Mouse (Mus musculus) thymus, postnatal 10 days (tissue): Measurements from ENCODE around the gene Snx29.

Experiments
- DNase-seq, 2 experiments: peaks; one replicate each; pipeline ENCODE4 v3.0.0; 2021; ENCODE audit warnings: low spot score in 2 of 2

Snx29 gene

GRCm38 (mm10) chr16:11448696-11449095 is 126.0 kb downstream of the Snx29 start:
- DNase-seq: peak; percentile 6 to 15

GRCm38 (mm10) chr16:11449344-11449743 is 126.6 kb downstream of the Snx29 start:
- no peak for DNase-seq

- DNase-seq: no peak
Observed at GRCm38 (mm10) chr16:11450626-11451025, 127.9 kb downstream of the Snx29 start.

GRCm38 (mm10) chr16:11454871-11455270 is 132.2 kb downstream of the Snx29 start:
- DNase-seq: no peak

- peak in 1 of 2 experiments; percentile 6 for DNase-seq
Observed at GRCm38 (mm10) chr16:11455545-11456140, 132.9 kb downstream of the Snx29 start.

- peak; percentile 21 to 24 for DNase-seq
Observed at GRCm38 (mm10) chr16:11456141-11456645, 133.5 kb downstream of the Snx29 start.

GRCm38 (mm10) chr16:11457136-11457535 is 134.4 kb downstream of the Snx29 start:
- DNase-seq: peak in 1 of 2 experiments; percentile 4

GRCm38 (mm10) chr16:11457609-11458350 is 135.1 kb downstream of the Snx29 start:
- DNase-seq: no peak

- no peak for DNase-seq
Observed at GRCm38 (mm10) chr16:11460210-11460609, 137.5 kb downstream of the Snx29 start.

GRCm38 (mm10) chr16:11461612-11462011 is 138.9 kb downstream of the Snx29 start:
- DNase-seq: peak in 1 of 2 experiments; percentile 11

- DNase-seq: peak; percentile 43 to 70
Observed at GRCm38 (mm10) chr16:11468533-11469179, 145.9 kb downstream of the Snx29 start.

- DNase-seq: no peak
Observed at GRCm38 (mm10) chr16:11469491-11469890, 146.8 kb downstream of the Snx29 start.

- no peak for DNase-seq
Observed at GRCm38 (mm10) chr16:11471246-11471645, 148.5 kb downstream of the Snx29 start.

GRCm38 (mm10) chr16:11472852-11473251 is 150.1 kb downstream of the Snx29 start:
- no peak for DNase-seq

- no peak for DNase-seq
Observed at GRCm38 (mm10) chr16:11473474-11473873, 150.8 kb downstream of the Snx29 start.

- DNase-seq: no peak
Observed at GRCm38 (mm10) chr16:11473893-11474505, 151.3 kb downstream of the Snx29 start.

GRCm38 (mm10) chr16:11475137-11475943 is 152.6 kb downstream of the Snx29 start:
- no peak for DNase-seq

- DNase-seq: no peak
Observed at GRCm38 (mm10) chr16:11476314-11476713, 153.6 kb downstream of the Snx29 start.

GRCm38 (mm10) chr16:11476968-11477367 is 154.3 kb downstream of the Snx29 start:
- DNase-seq: no peak

- DNase-seq: no peak
Observed at GRCm38 (mm10) chr16:11477591-11477990, 154.9 kb downstream of the Snx29 start.

- DNase-seq: no peak
Observed at GRCm38 (mm10) chr16:11479605-11480004, 156.9 kb downstream of the Snx29 start.
